Mouse (Mus musculus) cerebellum, adult 18-20 months (tissue): ENCODE measurements around the gene Treh.

ENCODE experiments used
- DNase-seq, 2 experiments: peaks; one replicate each; pipeline ENCODE4 v3.0.0; 2021

The Treh gene

DNA sequence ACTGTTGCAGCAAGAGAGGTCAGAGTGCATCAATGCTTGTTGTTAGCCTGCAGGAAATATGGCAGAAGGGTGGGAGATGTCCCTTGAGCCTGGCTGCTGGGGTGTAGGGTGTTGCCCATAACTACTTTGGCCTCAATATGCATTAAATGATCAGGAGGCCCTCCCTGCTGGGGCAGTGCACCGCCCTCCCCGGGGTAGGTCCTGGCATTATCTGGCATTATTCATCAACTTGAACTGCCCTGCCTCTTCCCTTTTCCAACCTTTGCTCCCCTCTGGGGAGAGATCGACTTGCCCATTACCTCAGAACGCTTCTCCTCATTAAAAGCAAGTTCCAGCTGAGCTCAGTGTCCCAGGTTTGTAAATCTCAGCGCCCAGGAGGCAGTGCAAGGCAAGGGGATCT is 6.5 kb downstream of the Treh start:
- no peak for DNase-seq

GRCm38 (mm10) chr9:44683046-44683445 is 10.0 kb downstream of the Treh start:
- DNase-seq: no peak

DNA sequence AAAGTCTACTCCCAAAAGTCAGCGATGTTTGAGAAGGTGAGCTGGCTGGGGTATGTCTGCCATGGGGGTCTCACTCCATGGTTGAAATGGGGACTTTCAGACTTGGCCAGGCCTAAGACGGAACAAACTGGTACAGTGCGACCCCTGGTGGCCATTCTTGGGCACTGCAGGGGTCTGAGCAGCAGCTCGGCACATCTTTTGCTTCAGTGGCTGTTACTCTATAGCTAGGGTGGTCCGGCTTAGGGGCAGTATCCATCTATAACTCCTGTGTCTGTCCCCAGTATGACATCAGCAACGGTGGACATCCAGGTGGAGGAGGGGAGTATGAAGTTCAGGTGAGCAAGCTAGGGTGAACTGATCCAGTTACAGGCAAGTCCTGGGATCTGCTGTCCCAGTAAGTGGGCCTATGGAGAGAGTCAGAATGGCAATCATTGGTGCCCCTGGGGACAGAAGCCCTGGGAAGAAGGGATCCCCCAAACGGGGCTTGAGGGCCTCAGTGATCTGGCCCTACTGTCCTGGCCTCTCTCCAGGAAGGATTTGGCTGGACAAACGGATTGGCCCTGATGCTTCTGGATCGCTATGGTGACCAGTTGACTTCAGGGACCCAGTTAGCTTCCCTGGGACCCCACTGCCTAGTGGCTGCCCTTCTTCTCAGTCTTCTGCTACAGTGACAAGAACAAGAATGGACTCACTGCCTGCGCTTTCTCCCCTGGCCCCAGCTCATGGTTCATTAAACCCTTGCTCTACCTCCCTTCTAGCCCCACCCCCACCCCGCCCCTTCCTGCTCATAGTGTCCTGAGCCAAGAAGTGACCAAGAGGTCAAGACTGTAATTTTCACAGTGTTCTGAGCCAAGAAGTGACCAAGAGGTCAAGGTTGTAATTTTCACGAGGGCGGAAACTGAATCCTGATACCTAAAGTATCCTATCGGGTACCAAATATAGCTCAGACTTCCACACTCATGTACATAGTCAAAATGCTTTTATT is 12.6 kb downstream of the Treh start:
- peak; percentile 60 to 77 for DNase-seq

- DNase-seq: no peak
These were observed 13.6 kb downstream of the Treh start for GRCm38 (mm10) chr9:44686638-44687037.

DNA sequence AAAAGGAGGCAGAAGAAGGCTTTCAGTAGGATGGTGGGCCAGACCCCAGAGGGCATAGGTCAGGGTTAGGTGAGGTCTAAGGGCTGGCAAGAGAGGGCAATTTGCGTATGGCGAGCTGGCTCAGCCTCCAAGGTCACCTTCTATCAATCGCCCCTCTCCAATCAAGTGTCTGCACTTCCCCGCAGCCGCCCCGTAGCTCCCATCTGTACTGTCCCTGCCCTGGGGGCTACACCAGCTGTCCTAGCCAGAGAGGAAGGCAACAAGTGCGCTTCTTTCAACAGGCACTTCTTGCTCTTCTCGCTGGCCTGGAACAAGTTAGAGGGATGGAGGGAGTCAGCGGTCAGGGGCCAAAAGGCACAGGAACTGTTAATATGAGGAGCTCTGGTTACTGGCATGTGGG is 15.0 kb downstream of the Treh start:
- DNase-seq: no peak

GRCm38 (mm10) chr9:44690641-44691040 is 17.6 kb downstream of the Treh start:
- DNase-seq: no peak

GRCm38 (mm10) chr9:44691671-44692520 is 18.9 kb downstream of the Treh start:
- DNase-seq: peak; percentile 81 to 84

GRCm38 (mm10) chr9:44693071-44693470 is 20.0 kb downstream of the Treh start:
- DNase-seq: peak; percentile 63 to 70

DNA sequence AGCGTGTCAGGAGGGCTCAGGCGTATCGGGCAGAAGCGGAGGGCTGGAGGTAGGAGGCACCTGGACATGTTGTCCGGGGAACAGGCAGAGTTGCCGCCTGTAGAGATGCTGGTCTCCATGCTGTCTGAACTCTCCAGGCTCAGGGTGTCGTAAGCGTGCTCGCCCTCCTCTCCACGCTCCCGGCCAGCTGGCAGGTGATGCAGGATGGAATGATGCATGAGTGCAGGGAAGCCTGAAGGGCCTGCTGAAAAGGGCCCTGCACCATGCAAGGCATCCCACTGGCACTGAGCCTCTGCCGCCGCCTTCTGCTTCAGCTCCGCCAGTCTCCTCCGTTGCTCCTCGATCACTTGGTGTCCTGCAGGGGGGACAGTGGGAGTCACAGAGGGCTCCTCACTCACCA is 24.8 kb downstream of the Treh start:
- DNase-seq: peak; percentile 57 to 60

GRCm38 (mm10) chr9:44699196-44699595 is 26.2 kb downstream of the Treh start:
- DNase-seq: peak in 1 of 2 experiments; percentile 47

DNA sequence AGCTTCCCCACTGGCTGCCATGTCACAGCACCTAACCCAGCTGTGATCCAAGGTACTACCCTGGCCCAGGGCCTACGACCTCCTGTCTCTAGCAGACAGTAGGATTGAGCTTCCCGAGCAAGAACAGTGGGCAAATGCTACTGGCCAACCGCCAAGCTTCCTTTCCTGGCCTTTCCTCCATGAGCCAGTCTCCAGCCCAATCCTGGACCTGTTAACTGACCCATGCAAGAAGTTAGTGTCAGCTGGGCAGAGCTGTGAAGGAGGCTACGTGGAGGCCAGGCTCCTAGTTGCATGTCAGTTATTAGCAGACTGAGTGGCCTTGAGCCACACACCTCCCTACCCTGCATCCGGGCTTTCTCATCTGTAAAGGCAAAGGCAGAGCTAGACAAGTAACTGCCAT is 26.7 kb downstream of the Treh start:
- no peak for DNase-seq

- DNase-seq: no peak
These were observed 34.9 kb downstream of the Treh start for GRCm38 (mm10) chr9:44707749-44708428.

DNA sequence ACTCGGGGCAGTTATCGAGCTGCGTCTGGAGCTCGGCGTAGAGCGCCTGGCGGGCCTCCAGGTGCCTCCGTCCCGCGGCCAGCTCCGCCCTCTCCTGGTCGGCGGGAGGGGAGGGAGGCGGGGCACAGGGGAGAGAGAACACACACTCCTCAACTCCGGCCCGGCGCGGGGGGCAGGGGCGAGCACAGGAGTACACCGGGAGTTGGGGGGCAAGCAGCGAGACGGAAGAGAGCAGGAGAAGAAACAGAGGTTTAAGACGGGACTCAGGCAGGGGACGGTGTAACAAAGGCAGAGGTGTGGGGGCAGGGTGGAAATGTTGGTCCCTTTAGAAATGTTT is 35.4 kb downstream of the Treh start:
- peak; percentile 43 to 55 for DNase-seq

DNA sequence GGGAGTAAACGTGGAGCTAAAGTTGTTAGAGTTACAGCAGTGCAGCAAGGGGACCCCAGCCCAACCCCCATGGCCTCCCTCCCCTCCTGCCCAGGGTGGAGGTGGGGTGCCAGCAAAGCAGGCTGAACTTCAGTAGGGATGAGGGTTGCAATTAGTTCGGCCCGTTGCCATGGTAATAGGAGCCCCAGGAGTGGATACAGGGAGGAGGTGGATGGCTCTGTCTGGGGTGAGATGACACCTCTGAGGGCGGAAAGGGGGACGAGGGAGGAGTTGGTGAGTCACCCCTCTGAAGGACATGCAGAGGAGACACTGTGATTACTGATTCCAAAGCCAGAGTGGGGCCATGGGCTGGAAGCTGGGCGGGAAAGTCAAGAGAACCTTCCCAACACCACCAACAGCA is 35.9 kb downstream of the Treh start:
- no peak for DNase-seq

DNA sequence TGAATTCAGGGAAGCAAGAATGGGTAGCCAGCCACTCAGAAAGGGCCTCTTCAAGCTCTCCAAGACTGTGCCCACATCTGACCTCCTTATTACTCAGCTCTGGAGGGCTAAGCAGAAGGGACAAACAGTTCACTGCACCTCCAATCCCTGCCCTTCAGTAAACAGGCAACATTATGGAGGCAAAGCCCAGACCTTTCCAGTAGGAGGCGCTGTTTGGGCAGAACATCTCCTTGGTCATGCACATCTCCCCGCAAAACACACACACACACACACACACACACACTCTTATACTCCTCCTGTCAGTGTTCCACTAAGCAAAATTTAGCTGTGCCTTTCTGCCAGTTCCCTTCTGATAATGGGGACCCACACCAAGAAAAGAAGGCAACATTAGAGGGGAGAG is 36.6 kb downstream of the Treh start:
- DNase-seq: no peak

DNA sequence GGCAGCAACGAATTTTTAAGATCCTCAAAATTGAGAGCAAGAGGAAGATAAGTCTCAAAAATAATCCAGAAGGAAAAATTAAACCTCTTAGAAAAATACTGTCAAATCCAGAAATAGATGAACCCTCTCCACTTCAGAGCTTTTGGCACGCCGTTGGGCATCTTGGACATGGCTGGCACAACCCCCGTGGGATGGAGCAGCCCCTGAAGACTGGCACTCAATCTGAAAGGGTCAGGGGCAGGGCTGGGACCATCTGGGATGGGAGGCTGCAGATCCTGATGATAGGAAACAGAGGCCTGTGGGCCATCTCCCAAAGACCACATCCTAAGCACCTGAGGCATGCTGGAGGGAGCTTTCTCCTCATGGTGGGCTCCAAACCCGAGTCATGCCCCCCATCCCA is 37.2 kb downstream of the Treh start:
- DNase-seq: no peak

DNA sequence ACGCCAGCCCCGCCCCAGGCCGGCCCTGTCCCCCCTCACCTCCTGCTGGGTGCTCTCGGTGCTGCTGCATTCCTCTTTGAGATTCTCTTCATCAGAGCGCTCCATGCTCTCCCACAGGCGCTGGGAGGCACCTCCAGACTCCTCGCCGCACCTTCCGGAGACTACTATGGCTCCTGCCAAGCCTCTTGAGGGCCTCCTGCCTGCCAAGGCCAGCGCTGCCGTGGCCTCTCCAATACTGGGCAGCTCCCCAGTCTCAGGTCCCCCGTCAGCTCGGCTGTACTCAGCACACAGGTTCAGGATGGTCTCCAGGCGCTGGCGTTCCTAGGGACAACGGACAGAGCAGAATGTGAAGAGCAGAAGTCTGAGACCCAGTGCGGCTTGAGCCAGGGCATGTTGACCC is 38.6 kb downstream of the Treh start:
- no peak for DNase-seq

DNA sequence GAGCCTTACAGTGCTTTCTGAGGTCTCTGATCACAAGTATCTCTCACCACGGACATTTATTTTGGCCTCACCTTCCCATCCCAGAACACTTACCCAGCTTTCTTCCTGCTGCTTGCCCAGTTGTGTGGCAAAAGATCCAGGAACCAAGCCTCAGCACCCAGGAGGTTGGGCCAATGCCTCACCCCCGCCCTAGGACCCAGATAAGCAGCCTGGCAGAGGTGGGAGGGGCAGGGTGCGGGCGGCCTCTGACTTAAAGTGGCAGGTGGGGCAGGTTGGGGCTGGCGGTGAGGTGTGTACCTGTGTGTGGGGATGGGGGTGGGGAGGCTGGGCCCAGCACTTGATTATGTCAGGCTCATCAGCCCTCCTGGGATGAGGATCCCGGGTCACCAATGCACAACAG is 40.0 kb downstream of the Treh start:
- DNase-seq: no peak

GRCm38 (mm10) chr9:44713574-44713973 is 40.5 kb downstream of the Treh start:
- no peak for DNase-seq

GRCm38 (mm10) chr9:44715109-44715508 is 42.1 kb downstream of the Treh start:
- peak; percentile 75 to 84 for DNase-seq

DNA sequence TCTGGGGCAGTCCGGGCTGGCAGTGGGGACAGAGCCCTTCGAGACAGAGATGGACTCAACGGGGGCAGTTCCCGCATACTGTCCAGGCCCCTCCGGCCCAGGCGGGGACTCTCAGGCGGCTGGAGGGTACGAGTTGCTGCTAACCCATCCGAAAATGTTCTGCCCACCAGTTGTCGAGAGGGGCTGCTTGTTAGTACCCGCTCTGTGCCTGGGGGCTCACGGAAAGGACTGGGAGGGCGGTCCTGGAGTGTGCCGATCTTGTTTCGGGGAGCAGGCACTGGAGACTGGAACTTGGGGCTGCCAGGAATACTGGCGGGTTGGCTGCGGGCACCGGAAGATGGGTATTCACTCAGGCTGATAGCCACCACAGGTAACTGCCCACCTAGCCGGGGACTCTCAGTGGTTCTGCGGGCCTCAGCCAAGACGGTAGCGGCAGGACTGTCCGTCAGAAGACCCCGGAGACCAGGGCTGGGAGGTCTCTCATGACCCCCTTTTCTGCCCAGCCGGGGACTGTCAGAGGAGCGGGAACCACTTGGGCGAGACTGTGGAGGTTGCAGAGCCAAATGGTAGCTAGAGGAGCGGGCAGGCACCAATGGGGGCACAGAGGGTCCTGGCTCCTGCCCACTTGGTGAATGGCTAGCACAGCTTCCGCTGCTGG is 42.8 kb downstream of the Treh start:
- no peak for DNase-seq

- peak in 1 of 2 experiments; percentile 41 for DNase-seq
These were observed 44.2 kb downstream of the Treh start for GRCm38 (mm10) chr9:44716997-44717821.
